Mouse (Mus musculus): ENCODE measurements at regions not wholly inside any gene's neighbourhood (a gene's known extent, or its start where the extent isn't known, plus 50 kb on each side); places are given as distances from the start of the nearest gene placed in this dataset.
A peak's percentile ranks its signal among the peaks of the same experiment; 100 is the strongest.

DNA sequence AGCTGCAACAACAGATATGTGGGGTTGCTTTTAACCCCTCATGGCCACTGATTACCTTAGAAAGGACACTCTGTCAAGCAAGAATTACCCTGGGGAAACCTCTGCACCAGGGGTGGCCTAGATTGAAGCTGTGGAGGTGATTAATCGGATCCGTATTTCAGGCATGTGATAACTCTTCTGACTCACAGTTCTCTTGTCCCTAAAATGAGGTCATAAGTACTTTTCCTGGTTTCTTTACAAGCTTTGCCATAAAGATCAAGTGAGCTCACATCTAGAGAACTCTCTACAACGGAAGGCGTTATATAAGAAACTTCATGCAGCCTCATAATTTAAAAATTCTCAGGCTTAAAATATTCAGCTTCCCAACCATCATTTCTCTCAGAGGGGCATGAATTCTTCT is 688.2 kb downstream of the Utrn start:
- Histone ChIP-seq H3K36me3 (no peaks in the 10 kb centered on the region), H3K4me1 (replicated peaks) (no peaks in the 10 kb centered on the region), H3K4me3 (replicated peaks) (no peak overlapping the region), H3K4me2 (replicated peaks) (no peak overlapping the region), H3K27me3 (no peaks in the 10 kb centered on the region), H3K27ac (no peak overlapping the region), H3K9me3 (no peaks in the 10 kb centered on the region; the same call in 1 of the 2 replicates), H3K9ac (replicated peaks) (no peak overlapping the region)
- ATAC-seq = no peak
- WGBS = 88% methylated on average over 4 of the region's 4 CpGs

DNA sequence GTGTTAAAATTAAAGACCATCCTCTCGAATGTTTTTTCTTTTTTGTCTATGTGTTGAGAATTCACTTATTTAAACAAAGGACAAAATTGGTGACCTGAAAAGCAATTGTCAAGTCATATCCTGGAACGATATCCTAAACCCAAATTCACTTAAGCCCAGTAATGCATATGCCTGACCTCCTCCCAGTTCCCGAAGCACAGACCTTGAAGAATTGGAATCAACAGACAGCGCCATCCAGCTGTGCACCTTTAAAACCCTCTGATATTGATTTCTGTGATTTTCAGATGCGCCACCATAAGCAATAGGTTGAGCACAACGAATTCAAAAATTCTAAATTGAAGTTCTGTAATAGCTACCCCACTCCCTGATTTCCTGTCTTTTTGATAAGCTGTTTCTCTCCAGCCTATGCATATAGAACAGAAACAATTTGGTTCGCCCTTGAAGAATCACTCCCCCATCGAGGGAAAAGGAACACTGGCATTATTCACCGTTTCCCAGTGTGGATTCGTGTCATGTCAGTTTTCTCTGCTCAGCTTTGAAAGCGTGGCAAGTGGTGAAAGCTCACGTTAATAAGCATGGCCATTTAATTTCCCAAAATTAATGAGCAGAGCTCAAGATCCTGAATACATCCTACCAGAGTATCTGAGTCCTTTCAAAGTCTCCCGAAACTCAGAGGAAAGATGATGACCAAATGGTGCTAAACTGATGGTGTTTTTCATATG is 682.1 kb downstream of the Utrn start:
- H3K4me1 ChIP-seq (replicated peaks) = peaks cover 16% of the 10 kb centered on the region
- no peaks in the 10 kb centered on the region for H3K27me3 ChIP-seq
- H3K36me3 ChIP-seq = no peaks in the 10 kb centered on the region
- no peak overlapping the region for H3K9ac ChIP-seq (replicated peaks)
- 0 out of 2 replicates have a peak overlapping the region, but pooled peaks have one; percentile 30 for H3K27ac ChIP-seq
- 50% methylated on average over 13 of the region's 13 CpGs for WGBS
- peak overlapping the region; percentile 32 for H3K4me2 ChIP-seq (replicated peaks)
- H3K4me3 ChIP-seq (replicated peaks) = no peak overlapping the region
- peak; percentile 57 for ATAC-seq
- no peaks in the 10 kb centered on the region; the same call in 1 of the 2 replicates for H3K9me3 ChIP-seq

DNA sequence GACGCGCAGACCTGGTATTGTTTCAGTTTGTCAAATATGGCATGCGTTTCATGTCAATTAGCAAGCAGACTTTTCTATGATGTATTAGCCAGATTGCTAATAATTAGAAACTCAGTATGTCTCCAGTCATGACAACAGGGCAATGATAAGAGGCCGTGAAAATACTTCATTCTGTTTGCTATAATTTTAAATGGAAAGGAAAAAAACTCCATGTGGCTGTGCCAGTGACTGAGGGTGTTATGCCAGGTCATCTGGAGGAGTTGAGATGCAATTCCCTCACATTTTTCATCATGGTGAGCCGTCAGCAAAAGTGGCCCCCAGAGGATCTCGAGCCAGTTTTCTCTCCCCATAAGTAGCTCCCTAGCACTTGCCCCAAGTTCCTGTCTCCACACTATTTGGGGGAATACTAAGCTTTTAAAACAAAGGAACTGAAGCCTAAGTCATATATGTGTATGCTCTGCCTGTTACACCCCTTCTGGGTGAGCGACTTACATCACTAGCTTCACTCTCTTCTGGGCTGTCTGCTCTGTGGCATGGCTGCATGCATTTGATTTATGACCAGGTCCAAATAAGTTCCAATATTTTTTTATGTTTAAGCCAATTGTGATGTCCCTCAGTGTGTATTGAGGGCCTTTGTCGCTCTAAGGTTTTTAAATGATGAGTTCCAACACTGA is 681.4 kb downstream of the Utrn start:
- no peaks in the 10 kb centered on the region for H3K27me3 ChIP-seq
- no peak overlapping the region for H3K27ac ChIP-seq
- peak overlapping the region; percentile 32 for H3K4me2 ChIP-seq (replicated peaks)
- H3K36me3 ChIP-seq = no peaks in the 10 kb centered on the region
- no peak overlapping the region for H3K9ac ChIP-seq (replicated peaks)
- no peak overlapping the region for H3K4me3 ChIP-seq (replicated peaks)
- peak; percentile 60 for ATAC-seq
- peaks cover 16% of the 10 kb centered on the region for H3K4me1 ChIP-seq (replicated peaks)
- H3K9me3 ChIP-seq = no peaks in the 10 kb centered on the region; the same call in 1 of the 2 replicates
- 68% methylated on average over 8 of the region's 8 CpGs for WGBS

DNA sequence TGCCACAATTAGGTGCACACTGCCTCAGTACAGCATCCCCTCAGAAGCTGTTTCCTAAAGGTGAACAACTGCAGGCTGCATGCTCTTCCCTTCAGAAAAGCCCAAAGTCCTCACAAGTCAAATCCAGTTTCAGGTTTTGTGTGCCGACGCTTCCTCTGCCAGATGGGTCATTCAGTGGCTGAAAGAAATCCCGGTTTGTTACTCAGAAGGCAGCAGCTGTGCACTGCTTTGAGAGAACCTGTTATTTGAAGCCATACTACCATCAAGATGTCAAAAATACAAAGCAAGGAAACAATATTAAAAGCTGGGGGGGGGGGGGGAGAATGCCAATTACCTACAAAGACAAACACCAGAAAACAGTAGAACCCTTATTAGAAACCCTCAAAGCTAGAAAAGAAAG is 678.7 kb downstream of the Utrn start:
- no peak overlapping the region for H3K4me3 ChIP-seq (replicated peaks)
- 38% methylated on average over 3 of the region's 3 CpGs for WGBS
- H3K9ac ChIP-seq (replicated peaks) = no peak overlapping the region
- no peak overlapping the region for H3K27ac ChIP-seq
- H3K27me3 ChIP-seq = no peaks in the 10 kb centered on the region
- ATAC-seq = no peak
- H3K36me3 ChIP-seq = no peaks in the 10 kb centered on the region
- no peaks in the 10 kb centered on the region for H3K9me3 ChIP-seq
- no peak overlapping the region for H3K4me2 ChIP-seq (replicated peaks)
- peaks cover 16% of the 10 kb centered on the region for H3K4me1 ChIP-seq (replicated peaks)

DNA sequence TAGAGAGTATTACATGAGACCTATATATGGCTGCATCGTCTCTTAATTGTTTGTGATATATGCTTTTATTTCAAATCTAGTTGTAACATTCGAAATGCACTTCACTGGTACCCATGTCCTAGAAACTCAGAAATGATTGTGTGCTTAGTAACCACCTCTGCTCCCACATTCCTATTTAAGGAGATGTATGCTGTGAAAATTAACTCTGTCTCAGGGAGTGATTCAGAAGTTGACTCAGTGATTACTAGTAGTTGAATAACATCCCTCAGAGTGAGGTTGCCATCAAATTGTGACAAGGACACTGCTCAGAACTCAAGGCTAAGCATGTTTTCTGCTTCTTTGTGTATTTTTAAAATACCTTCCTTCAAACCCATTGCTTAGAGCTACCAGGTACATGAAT is 661.9 kb downstream of the Utrn start:
- H3K9me3 ChIP-seq = no peaks in the 10 kb centered on the region
- 0 out of 2 replicates have a peak, but pooled peaks cover 4% of the 10 kb centered on the region for H3K4me1 ChIP-seq (replicated peaks)
- no peaks in the 10 kb centered on the region for H3K36me3 ChIP-seq
- ATAC-seq = no peak
- H3K4me2 ChIP-seq (replicated peaks) = no peak overlapping the region
- no peak overlapping the region for H3K9ac ChIP-seq (replicated peaks)
- H3K4me3 ChIP-seq (replicated peaks) = no peak overlapping the region
- no peaks in the 10 kb centered on the region for H3K27me3 ChIP-seq
- 91% methylated on average over 2 of the region's 2 CpGs for WGBS
- H3K27ac ChIP-seq = no peak overlapping the region

DNA sequence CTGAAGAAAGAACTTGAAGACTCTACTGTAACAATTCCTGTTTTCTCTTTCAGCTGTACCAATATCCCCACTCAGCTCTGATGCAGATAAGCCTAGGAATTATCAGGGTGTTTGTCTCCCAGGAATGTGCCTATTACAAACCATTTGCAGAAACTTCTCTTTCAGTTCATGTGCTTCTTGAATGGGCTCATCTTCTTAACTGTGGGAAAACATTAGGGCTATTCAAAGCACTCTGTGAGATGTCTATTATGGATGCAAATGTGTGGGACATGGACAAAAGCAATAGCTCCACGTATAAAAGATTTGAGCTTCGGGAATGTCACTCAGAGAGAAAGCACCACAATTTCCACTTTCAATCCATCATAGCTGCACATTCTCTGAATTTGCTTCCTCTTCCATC is 659.0 kb downstream of the Utrn start:
- Histone ChIP-seq H3K9me3 (no peaks in the 10 kb centered on the region), H3K9ac (replicated peaks) (no peak overlapping the region), H3K36me3 (no peaks in the 10 kb centered on the region), H3K27ac (no peak overlapping the region), H3K4me1 (replicated peaks) (0 out of 2 replicates have a peak, but pooled peaks cover 4% of the 10 kb centered on the region), H3K4me2 (replicated peaks) (no peak overlapping the region), H3K4me3 (replicated peaks) (no peak overlapping the region), H3K27me3 (no peaks in the 10 kb centered on the region)
- no peak for ATAC-seq
- WGBS = 33% methylated on average over 2 of the region's 2 CpGs

DNA sequence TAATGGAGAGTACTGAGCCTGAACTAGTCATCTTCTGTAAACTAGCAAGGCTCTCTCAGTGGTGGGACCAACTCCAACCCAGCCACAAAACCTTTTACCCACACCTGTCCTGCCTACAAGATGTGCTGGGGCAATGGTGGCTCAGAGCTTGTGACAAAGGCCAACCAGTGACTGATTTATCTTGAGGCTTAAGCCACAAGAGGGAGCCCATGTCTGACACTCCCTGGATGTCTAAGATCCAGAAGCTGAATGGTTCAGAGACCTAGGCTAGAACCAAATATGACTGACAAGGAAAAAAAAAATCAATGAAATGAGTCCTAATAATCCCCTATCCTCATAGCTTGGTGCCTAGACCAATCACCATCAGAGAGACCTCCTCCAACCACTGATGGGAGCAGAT is 650.3 kb downstream of the Utrn start:
- Histone ChIP-seq H3K36me3 (no peaks in the 10 kb centered on the region), H3K4me2 (replicated peaks) (no peak overlapping the region), H3K9ac (replicated peaks) (no peak overlapping the region), H3K4me3 (replicated peaks) (no peak overlapping the region), H3K4me1 (replicated peaks) (no peaks in the 10 kb centered on the region), H3K27ac (no peak overlapping the region), H3K27me3 (no peaks in the 10 kb centered on the region), H3K9me3 (no peaks in the 10 kb centered on the region)
- ATAC-seq = no peak

DNA sequence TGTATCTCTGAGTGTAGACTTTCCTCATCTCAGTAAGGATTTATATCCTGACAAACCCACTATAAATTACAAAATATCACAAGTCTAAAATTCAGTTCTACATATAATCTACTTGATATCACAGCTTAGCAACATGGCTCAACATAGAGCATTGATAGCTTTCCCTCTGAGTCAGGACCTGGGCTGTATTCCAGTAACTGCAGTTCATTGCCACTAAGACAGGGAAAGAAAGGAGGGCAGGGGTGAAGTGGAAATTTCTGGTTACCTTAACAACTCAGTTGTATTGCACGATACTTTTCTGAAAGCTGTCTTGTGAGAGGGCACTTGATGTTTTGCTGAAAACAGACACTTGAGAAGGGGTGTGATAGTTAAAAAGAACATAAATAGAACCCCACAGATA is 635.0 kb downstream of the Utrn start:
- Histone ChIP-seq H3K9me3 (no peaks in the 10 kb centered on the region), H3K4me2 (replicated peaks) (no peak overlapping the region), H3K4me1 (replicated peaks) (no peaks in the 10 kb centered on the region), H3K36me3 (no peaks in the 10 kb centered on the region), H3K9ac (replicated peaks) (no peak overlapping the region), H3K4me3 (replicated peaks) (no peak overlapping the region), H3K27ac (no peak overlapping the region), H3K27me3 (no peaks in the 10 kb centered on the region)
- 74% methylated on average over 1 of the region's 1 CpGs for WGBS
- no peak for ATAC-seq

DNA sequence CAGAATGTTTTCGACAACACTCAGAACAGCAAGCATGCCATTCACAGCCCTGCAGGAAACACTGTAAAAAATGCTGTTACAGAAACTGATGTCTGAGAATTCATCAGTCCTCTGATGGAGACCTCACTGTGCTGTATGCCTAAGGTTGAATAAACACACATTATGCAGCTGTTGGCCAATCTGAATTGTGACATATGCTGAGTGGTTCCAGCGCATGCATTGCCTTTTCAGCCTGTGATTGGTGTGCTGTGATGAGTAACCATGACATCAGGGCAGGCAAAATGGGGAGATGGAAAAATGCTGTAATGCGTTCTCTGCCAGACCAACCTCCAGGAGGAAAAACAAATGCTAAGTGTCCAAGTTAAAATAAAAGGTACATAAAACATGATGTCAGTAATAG is 620.3 kb downstream of the Utrn start:
- 78% methylated on average over 3 of the region's 3 CpGs for WGBS
- no peak overlapping the region for H3K4me3 ChIP-seq (replicated peaks)
- ATAC-seq = 0 out of 2 replicates have a peak, but pooled peaks have one; percentile 50
- H3K9ac ChIP-seq (replicated peaks) = no peak overlapping the region
- no peaks in the 10 kb centered on the region for H3K27me3 ChIP-seq
- H3K9me3 ChIP-seq = no peaks in the 10 kb centered on the region
- no peaks in the 10 kb centered on the region for H3K4me1 ChIP-seq (replicated peaks)
- H3K4me2 ChIP-seq (replicated peaks) = no peak overlapping the region
- H3K36me3 ChIP-seq = no peaks in the 10 kb centered on the region
- H3K27ac ChIP-seq = no peak overlapping the region

DNA sequence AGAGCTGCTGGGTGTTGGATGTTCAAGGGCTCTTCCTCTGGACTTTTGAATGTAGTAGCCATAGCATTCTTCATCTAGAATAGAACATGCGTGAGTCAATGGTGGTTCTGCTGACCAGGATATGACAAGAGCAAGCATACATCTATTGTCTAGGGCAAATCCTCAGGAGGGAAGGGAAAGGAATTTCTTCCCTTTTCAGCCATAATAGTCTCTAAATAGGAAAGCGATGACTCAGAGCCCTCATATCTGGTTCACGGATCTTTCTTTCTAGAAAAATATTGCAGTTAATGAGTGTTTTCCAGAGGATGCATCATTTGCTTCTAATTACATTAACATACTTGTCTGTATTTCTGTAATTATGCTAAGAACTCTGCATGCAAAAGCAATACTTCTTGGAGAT is 615.9 kb downstream of the Utrn start:
- WGBS = 93% methylated on average over 3 of the region's 3 CpGs
- H3K9me3 ChIP-seq = no peaks in the 10 kb centered on the region
- H3K27ac ChIP-seq = no peak overlapping the region
- H3K4me1 ChIP-seq (replicated peaks) = no peaks in the 10 kb centered on the region
- H3K4me2 ChIP-seq (replicated peaks) = no peak overlapping the region
- ATAC-seq = no peak
- H3K4me3 ChIP-seq (replicated peaks) = no peak overlapping the region
- H3K27me3 ChIP-seq = no peaks in the 10 kb centered on the region
- no peak overlapping the region for H3K9ac ChIP-seq (replicated peaks)
- no peaks in the 10 kb centered on the region for H3K36me3 ChIP-seq

DNA sequence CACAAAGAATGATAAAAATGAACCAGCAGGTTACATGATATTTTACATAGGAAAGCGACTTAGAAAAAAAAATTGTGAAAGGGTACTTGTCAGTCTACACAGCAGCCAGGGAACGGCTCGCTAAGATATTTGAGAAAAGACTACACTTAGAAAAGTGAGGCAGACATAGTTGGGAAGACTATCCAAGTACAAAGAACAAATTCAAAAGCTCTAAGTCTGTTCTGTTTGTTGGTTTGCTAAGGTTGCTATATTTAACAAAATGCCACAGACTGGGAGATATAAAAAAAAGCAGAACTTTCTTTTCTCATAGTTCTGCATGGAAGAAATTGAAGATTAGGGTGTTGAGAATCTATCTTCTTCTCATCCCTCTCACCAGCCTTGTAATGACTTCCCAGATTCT is 583.5 kb downstream of the Utrn start:
- no peaks in the 10 kb centered on the region for H3K9me3 ChIP-seq
- H3K4me1 ChIP-seq (replicated peaks) = no peaks in the 10 kb centered on the region
- no peak overlapping the region for H3K4me3 ChIP-seq (replicated peaks)
- no peak overlapping the region for H3K27ac ChIP-seq
- WGBS = 90% methylated on average over 3 of the region's 3 CpGs
- ATAC-seq = no peak
- no peak overlapping the region for H3K4me2 ChIP-seq (replicated peaks)
- no peak overlapping the region for H3K9ac ChIP-seq (replicated peaks)
- H3K36me3 ChIP-seq = no peaks in the 10 kb centered on the region
- no peaks in the 10 kb centered on the region for H3K27me3 ChIP-seq

DNA sequence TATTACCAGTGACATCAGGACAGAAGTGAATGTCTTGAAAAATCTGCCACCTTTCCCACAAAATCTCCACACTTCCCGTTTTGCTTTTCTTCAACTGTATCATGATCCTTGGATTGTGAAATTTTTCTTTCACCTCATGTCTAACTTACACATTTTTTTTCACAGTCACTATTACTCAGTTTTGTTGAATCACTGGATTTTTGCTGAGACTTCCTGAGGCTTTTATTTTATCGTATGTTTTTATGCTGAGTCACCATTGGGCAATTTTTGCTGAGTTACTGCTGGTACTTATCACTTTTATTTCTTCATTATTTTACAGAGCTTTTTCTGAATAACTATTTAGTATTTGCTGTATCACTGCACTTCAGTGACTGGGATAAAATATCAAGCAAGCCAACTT is 570.3 kb downstream of the Utrn start:
- Histone ChIP-seq H3K36me3 (no peaks in the 10 kb centered on the region), H3K27me3 (no peaks in the 10 kb centered on the region), H3K4me2 (replicated peaks) (no peak overlapping the region), H3K4me1 (replicated peaks) (no peaks in the 10 kb centered on the region), H3K4me3 (replicated peaks) (no peak overlapping the region), H3K27ac (no peak overlapping the region), H3K9ac (replicated peaks) (no peak overlapping the region), H3K9me3 (no peaks in the 10 kb centered on the region)
- WGBS = 88% methylated on average over 2 of the region's 2 CpGs
- no peak for ATAC-seq

All from midbrain, embryonic 13.5 days (tissue).